Mouse (Mus musculus) intestine, embryonic 16.5 days (tissue): ENCODE results near the gene Foxl1. TPM values are rescaled to one million over a fixed set of nuclear protein-coding genes. Genes with fewer than 3 reads are reported as not detected.

Experiments
- ATAC-seq: fragments of 200-750 bp; cut with Nextera tagmentation; 2 replicates; pipeline ENCODE4 v1.8.0; 2017; ENCODE audit warnings: moderate TSS enrichment, moderate library complexity
- H3K27ac ChIP-seq: fragments of 300-500 bp; sonication (generic); 2 replicates; pipeline ENCODE4 v1.5.1; 2014; ENCODE audit warnings: mild to moderate bottlenecking, low read length
- H3K27me3 ChIP-seq: fragments of 300-500 bp; sonication (generic); replicated peaks from 2 replicates; pipeline ENCODE4 v1.6.1; 2014; ENCODE audit warnings: low read length, control low read depth, mixed read lengths; ENCODE audit not compliant: control insufficient read depth, insufficient read depth
- H3K36me3 ChIP-seq: fragments of 300-500 bp; sonication (generic); 2 replicates; pipeline ENCODE4 v1.6.1; 2014; ENCODE audit warnings: low read length, control low read depth; ENCODE audit not compliant: control insufficient read depth, insufficient read depth
- H3K4me1 ChIP-seq: fragments of 300-500 bp; sonication (generic); 2 replicates; pipeline ENCODE4 v1.6.1; 2014; ENCODE audit warnings: low read length, control low read depth, mixed read lengths; ENCODE audit not compliant: control insufficient read depth, insufficient read depth
- H3K4me2 ChIP-seq: fragments of 300-500 bp; sonication (generic); 2 replicates; pipeline ENCODE4 v1.6.1; 2014; ENCODE audit warnings: low read depth, low read length, control low read depth
- H3K4me3 ChIP-seq: fragments of 300-500 bp; sonication (generic); 2 replicates; pipeline ENCODE4 v1.5.1; 2014; ENCODE audit warnings: mild to moderate bottlenecking, low read length
- H3K9ac ChIP-seq: fragments of 300-500 bp; sonication (generic); 2 replicates; pipeline ENCODE4 v1.6.1; 2014; ENCODE audit warnings: low read depth, low read length
- H3K9me3 ChIP-seq: fragments of 300-500 bp; sonication (generic); 2 replicates; pipeline ENCODE4 v1.6.1; 2016; ENCODE audit warnings: low read length, control low read depth; ENCODE audit not compliant: control insufficient read depth
- WGBS: fragments of 180-500 bp; shearing (Covaris S2); extraction: QIAGEN DNeasy Blood & Tissue Kit; methylation state at CpG from one replicate; pipeline ENCODE4 v1.1.7; 2014; 5-methylcytosine and 5-hydroxymethylcytosine counted together
- polyA plus RNA-seq: library from polyadenylated mRNA; unstranded; fragments of >200 nt; fragmentation: Nextera tagmentation; extraction: Ambion mirVana; gene quantifications from 2 replicates; pipeline ENCODE4 v1.2.1, GENCODE M21; 2015

Gene Foxl1
- polyA plus RNA-seq, 1 experiment from 2014 or later, result 5.2 TPM

DNA sequence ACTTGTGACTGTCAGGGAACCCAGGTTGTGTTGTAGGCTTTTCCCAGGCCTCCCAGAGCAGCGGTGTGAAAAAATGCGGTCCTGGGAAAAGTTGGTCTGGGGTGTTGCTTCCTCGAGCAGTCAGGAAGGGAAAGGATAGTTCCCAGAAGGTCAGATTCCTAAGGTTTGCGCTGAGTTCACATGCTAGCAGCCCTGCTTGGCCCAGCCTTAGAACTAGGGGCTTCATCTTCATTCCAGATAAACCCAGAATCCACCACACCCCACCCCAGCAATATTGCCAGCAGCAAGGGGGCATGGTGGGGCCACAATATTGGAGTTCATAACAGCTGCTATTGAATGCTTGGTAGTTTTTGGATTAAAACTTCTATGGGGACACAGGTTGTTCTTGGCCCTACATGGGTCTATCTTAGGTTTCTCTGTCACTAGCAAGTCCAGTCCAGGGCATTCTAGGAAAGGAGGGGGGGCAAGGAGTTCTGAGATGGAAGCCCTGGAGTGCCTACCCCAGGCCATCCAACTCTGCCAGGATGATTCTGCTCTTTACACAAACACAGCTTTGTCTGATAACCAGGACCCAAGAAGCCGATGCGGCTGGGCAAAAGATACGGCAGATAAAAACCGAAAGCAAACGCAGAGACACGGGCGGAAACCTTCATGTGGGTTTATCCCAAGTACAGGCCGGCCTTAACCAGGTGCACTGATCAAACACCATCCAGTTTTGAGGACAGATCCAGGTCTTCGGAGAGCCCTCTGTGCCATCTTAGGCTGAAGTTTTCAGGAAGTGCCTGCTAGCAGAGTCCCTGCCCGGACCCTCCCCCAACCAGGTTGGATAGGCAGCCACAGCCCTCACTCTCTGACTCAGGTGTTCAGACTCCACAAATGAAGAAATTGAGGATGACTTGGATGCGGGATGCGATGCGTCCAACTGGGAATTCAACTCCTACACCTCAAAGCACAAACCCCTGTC lies 7.0 kb upstream of the Foxl1 start:
- Histone ChIP-seq H3K9ac (no peak overlapping the region), H3K4me3 (no peak overlapping the region), H3K27me3 (peaks cover 86% of the 10 kb centered on the region), H3K9me3 (0 out of 2 replicates have a peak, but pooled peaks cover 3% of the 10 kb centered on the region), H3K4me2 (no peak overlapping the region), H3K27ac (no peak overlapping the region), H3K4me1 (peaks cover 20% of the 10 kb centered on the region), H3K36me3 (no peaks in the 10 kb centered on the region)
- ATAC-seq, result no peak
- 15% methylated on average over 17 of the region's 17 CpGs for WGBS

DNA sequence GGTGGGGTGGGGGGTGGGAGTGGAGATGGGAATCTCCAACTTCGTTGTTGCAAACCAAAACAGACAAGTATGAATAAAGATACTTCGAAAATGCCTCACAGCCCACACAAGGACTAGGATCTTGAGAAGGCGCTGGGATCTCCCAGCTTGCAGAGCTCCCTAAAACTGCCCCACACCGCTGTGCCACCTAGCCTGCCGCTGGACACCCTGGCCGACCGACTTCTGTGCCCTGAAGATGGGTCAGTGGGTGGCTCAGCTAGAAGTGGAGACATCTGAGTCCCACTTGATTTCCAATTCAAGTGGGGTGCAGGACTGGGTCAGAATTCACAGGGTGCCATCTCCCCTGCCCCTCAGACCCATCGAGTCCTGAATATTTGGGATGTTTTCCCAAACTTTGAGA lies 6.0 kb upstream of the Foxl1 start:
- 0 out of 2 replicates have a peak, but pooled peaks cover 3% of the 10 kb centered on the region for H3K9me3 ChIP-seq
- H3K4me2 ChIP-seq, result no peak overlapping the region
- no peaks in the 10 kb centered on the region for H3K36me3 ChIP-seq
- no peak overlapping the region for H3K9ac ChIP-seq
- WGBS, result 18% methylated on average over 8 of the region's 8 CpGs
- ATAC-seq, result no peak
- peaks cover 15% of the 10 kb centered on the region for H3K4me1 ChIP-seq
- H3K27ac ChIP-seq, result no peak overlapping the region
- peaks cover 88% of the 10 kb centered on the region for H3K27me3 ChIP-seq
- H3K4me3 ChIP-seq, result no peak overlapping the region

DNA sequence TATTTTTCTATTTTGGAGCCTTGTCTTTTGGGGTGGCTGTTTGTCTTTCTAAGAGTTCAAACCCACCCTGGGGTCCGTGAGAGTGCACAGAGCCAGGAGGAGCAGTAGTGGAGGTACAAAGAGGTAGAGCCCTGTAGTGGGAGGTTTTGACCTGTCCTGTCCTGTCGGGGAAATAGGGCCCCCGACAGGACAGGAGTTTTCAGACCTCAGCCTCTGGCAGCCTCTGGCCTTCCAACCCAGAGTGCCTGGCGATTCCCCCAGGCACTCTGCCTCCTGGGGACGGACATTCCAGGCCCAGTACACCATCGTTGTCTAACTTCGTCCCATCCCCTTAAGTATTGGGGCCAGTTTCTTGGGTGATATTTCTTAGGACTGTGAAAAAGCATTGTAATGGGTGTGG lies 5.4 kb upstream of the Foxl1 start:
- 24% methylated on average over 7 of the region's 7 CpGs for whole genome bisulfite sequencing
- Histone ChIP-seq H3K4me1 (peaks cover 8% of the 10 kb centered on the region), H3K4me2 (no peak overlapping the region), H3K27me3 (peaks cover 87% of the 10 kb centered on the region), H3K9me3 (no peaks in the 10 kb centered on the region), H3K4me3 (no peak overlapping the region), H3K27ac (no peak overlapping the region), H3K9ac (no peak overlapping the region), H3K36me3 (no peaks in the 10 kb centered on the region)
- ATAC-seq, result no peak

DNA sequence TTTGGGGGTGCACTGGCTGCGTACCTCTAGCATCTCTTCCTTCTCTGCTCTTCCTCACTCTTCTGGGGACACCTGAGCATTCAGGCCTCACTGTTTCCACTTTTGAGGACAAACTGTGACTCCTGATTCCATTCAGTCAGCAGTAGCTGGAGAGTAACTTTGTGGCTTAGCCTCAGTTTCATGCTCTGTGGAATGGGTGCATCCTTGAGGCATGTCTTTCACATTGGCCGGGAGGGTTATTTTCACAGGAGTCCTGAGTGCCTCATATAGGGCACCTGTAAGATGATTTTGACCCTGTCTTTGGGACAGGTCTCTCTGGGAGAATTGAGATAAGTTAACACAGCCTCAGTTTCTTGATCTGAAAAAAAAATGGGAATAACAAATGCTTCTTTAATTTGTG lies 4.6 kb upstream of the Foxl1 start:
- no peak overlapping the region for H3K4me2 ChIP-seq
- H3K27ac ChIP-seq, result no peak overlapping the region
- peaks cover 12% of the 10 kb centered on the region for H3K4me1 ChIP-seq
- H3K4me3 ChIP-seq, result no peak overlapping the region
- no peak overlapping the region for H3K9ac ChIP-seq
- WGBS, result 42% methylated on average over 2 of the region's 2 CpGs
- ATAC-seq, result no peak
- H3K27me3 ChIP-seq, result peaks cover 87% of the 10 kb centered on the region
- H3K9me3 ChIP-seq, result no peaks in the 10 kb centered on the region
- H3K36me3 ChIP-seq, result no peaks in the 10 kb centered on the region

DNA sequence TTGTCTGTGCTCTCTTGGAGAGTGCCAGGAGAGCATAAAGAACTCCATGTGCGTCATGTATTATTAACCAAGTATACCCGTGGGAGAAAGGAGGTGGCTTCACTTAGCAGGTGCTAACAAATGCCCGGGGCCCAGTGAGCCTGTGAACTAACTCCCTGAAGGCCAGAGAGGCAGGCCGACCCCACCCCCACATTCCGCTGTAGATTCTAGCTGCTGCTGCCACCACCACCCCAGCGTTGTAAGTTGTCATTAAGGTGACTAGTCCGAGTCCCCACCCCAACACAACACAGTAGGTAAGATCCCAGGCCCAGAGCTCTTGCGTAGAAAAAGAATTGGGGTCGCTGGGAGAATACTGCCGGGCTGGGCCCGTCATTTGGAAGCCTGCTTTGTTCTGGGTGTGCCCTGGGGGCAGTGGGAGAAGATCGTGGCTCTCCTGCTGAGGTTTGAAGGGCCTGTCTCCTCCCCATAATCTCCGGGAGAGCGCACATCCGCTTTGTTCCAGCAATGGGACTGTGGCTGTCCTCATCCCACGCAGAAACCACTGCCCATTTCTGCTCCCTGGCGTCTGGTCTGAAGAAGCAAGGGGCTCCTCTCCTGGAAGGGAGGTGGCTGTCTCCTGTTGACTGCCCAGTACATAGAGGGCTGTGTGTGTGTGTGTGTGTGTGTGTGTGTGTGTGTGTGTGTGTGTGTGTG lies 3.0 kb upstream of the Foxl1 start:
- Histone ChIP-seq H3K4me1 (peaks cover 23% of the 10 kb centered on the region), H3K9me3 (no peaks in the 10 kb centered on the region), H3K4me3 (no peak overlapping the region), H3K9ac (peak overlapping the region; percentile 50; the same call in 1 of the 2 replicates), H3K27ac (no peak overlapping the region), H3K36me3 (no peaks in the 10 kb centered on the region), H3K27me3 (peaks cover 91% of the 10 kb centered on the region), H3K4me2 (peak overlapping the region; percentile 79)
- peak; percentile 14; the same call in 1 of the 2 replicates for ATAC-seq
- 7% methylated on average over 17 of the region's 17 CpGs for WGBS

DNA sequence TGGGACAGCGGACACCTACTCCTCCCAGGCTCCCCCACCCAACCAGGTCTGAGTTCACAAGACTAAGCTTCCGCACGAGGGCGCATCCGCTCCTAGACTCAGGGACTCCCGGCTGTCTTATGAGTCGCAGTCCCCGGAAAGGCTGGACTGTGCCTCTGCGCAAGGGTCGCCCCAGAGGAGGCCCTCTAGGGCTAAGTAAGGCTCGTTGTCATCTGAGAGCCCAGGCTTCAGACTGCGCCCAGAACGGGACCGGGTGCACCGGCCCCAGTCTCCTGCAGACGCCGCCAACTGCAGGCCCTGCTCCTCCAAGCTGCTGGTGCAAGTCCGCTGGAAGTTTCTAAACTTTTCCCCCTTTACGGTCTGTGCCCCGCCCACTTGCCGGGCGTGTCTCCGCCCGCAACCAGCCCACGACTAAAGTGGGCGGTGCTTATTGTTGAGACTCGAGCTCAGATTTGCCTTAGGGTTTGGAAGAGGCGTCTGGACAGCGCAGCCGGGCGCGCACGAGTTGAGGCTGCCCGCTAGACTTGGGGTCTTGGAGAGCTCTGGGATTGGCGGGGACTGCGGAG lies 2.3 kb upstream of the Foxl1 start:
- peak overlapping the region; percentile 19; the same call in 1 of the 2 replicates for H3K27ac ChIP-seq
- WGBS, result under 1% methylated on average over 35 of the region's 36 CpGs
- H3K9ac ChIP-seq, result peak overlapping the region; percentile 50
- H3K4me1 ChIP-seq, result peaks cover 23% of the 10 kb centered on the region
- peak overlapping the region; percentile 48 for H3K4me3 ChIP-seq
- no peaks in the 10 kb centered on the region for H3K36me3 ChIP-seq
- peak; percentile 77 for ATAC-seq
- H3K27me3 ChIP-seq, result peaks cover 90% of the 10 kb centered on the region
- H3K4me2 ChIP-seq, result peak overlapping the region; percentile 79
- no peaks in the 10 kb centered on the region for H3K9me3 ChIP-seq

DNA sequence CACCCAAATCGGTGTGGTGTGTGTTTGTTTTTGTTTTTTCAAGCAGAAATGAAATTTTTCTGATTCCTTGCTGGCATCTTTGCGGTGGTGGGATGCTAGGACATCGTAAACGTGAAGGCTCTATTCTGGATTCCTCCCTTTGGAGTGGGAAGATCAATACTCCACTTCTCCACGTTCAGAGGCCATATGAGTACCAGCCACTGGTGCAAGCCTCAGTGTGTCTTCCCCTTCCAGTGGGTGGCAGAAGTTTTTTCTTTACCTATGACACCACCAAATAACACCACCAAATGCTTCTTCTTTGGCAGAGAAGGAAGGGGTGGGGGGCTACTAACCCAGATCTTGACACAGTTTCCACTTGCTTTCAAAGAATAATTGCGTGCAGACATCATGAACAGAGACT lies 1.5 kb upstream of the Foxl1 start:
- Histone ChIP-seq H3K4me1 (peaks cover 23% of the 10 kb centered on the region), H3K27me3 (peaks cover 88% of the 10 kb centered on the region), H3K4me2 (peak overlapping the region; percentile 79), H3K27ac (peak overlapping the region; percentile 19; the same call in 1 of the 2 replicates), H3K9me3 (no peaks in the 10 kb centered on the region), H3K9ac (peak overlapping the region; percentile 50; the same call in 1 of the 2 replicates), H3K36me3 (no peaks in the 10 kb centered on the region), H3K4me3 (peak overlapping the region; percentile 48)
- 5% methylated on average over 6 of the region's 6 CpGs for WGBS
- no peak for ATAC-seq

DNA sequence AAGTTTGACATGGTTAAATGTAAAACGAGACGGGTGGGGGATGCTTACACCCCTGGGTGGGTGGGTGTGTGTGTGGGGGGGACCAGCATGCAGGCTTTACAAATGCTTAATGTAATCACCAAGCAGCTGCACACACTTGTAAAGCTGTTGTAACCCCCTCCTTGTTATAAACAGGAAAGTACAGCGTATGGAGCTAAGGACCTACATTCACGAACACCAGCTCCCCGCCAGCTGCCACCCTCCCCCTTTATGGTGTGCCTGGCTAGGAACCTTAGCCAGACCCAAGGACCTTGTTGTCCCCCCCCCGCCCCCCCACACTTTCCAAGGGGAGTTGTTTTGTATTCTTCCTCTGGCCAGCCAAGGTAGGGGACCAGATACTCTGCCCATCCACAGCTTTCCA lies 1.0 kb upstream of the Foxl1 start:
- peaks cover 83% of the 10 kb centered on the region for H3K27me3 ChIP-seq
- peaks cover 23% of the 10 kb centered on the region for H3K4me1 ChIP-seq
- no peak overlapping the region for H3K9ac ChIP-seq
- peak overlapping the region; percentile 48 for H3K4me3 ChIP-seq
- 6% methylated on average over 6 of the region's 6 CpGs for WGBS
- peak overlapping the region; percentile 27; the same call in 1 of the 2 replicates for H3K4me2 ChIP-seq
- ATAC-seq, result peak; percentile 52
- H3K9me3 ChIP-seq, result no peaks in the 10 kb centered on the region
- H3K36me3 ChIP-seq, result no peaks in the 10 kb centered on the region
- peak overlapping the region; percentile 57 for H3K27ac ChIP-seq

DNA sequence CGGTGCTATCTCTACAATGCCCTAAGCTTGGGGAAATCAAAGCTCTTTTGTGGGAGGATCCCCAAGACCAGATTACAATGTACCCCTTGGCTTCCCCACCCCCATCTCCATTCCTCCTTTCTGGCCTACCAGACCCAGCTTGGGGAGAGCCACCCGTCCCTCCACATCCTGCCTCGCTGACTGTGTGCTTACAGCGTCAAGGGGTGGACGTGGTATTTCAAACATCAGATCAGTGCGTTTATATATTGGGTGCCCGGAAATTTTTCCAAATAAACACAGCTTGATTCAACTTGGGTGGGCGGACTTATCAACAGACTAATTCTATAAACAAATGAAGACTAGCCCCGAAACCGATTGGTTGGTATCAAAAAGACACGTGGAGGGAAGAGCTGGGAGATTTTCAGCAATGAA lies 444 bp upstream of the Foxl1 start:
- H3K27me3 ChIP-seq, result peaks cover 77% of the 10 kb centered on the region
- peak overlapping the region; percentile 57 for H3K27ac ChIP-seq
- WGBS, result 4% methylated on average over 11 of the region's 11 CpGs
- peaks cover 23% of the 10 kb centered on the region for H3K4me1 ChIP-seq
- H3K9me3 ChIP-seq, result no peaks in the 10 kb centered on the region
- no peak overlapping the region for H3K4me3 ChIP-seq
- no peaks in the 10 kb centered on the region for H3K36me3 ChIP-seq
- 0 out of 2 replicates have a peak overlapping the region, but pooled peaks have one; percentile 27 for H3K4me2 ChIP-seq
- ATAC-seq, result peak; percentile 62
- H3K9ac ChIP-seq, result no peak overlapping the region
